Mouse (Mus musculus) stomach, embryonic 16.5 days (tissue): ENCODE data around the gene Htr2b. TPM values are rescaled to one million over a fixed set of nuclear protein-coding genes. Genes with fewer than 3 reads are reported as not detected.

ENCODE experiments used
- ATAC-seq: fragments of 200-750 bp; cut with Nextera tagmentation; 2 replicates; pipeline ENCODE4 v1.8.0; 2017; ENCODE audit warnings: moderate number of reproducible peaks, moderate TSS enrichment; ENCODE audit not compliant: insufficient read depth, low FRiP score
- H3K27ac ChIP-seq: fragments of 300-500 bp; sonication (generic); 2 replicates; pipeline ENCODE4 v1.5.1; 2014; ENCODE audit warnings: low read length
- H3K27me3 ChIP-seq: fragments of 300-500 bp; sonication (generic); 2 replicates; pipeline ENCODE4 v1.6.1; 2014; ENCODE audit warnings: low read length, control low read depth, mixed read lengths; ENCODE audit not compliant: control insufficient read depth, insufficient read depth
- H3K36me3 ChIP-seq: fragments of 300-500 bp; sonication (generic); 2 replicates; pipeline ENCODE4 v1.6.1; 2014; ENCODE audit warnings: low read length; ENCODE audit not compliant: control insufficient read depth, insufficient read depth
- H3K4me1 ChIP-seq: fragments of 300-500 bp; sonication (generic); 2 replicates; pipeline ENCODE4 v1.6.1; 2014; ENCODE audit warnings: low read length, control low read depth, mixed read lengths; ENCODE audit not compliant: control insufficient read depth, insufficient read depth
- H3K4me2 ChIP-seq: fragments of 300-500 bp; sonication (generic); 2 replicates; pipeline ENCODE4 v1.6.1; 2014; ENCODE audit warnings: low read depth, low read length, mixed read lengths
- H3K4me3 ChIP-seq: fragments of 300-500 bp; sonication (generic); replicated peaks from 2 replicates; pipeline ENCODE4 v1.5.1; 2014; ENCODE audit warnings: mild to moderate bottlenecking, low read length
- H3K9ac ChIP-seq: fragments of 300-500 bp; sonication (generic); 2 replicates; pipeline ENCODE4 v1.6.1; 2014; ENCODE audit warnings: low read length
- H3K9me3 ChIP-seq: fragments of 300-500 bp; sonication (generic); replicated peaks from 2 replicates; pipeline ENCODE4 v1.6.1; 2016; ENCODE audit warnings: low read length, control low read depth; ENCODE audit not compliant: control insufficient read depth
- WGBS: fragments of 180-500 bp; shearing (Covaris S2); extraction: QIAGEN DNeasy Blood & Tissue Kit; methylation state at CpG from one replicate; pipeline ENCODE4 v1.1.7; 2014; 5-methylcytosine and 5-hydroxymethylcytosine counted together
- polyA plus RNA-seq: library from polyadenylated mRNA; unstranded; fragments of >200 nt; fragmentation: Nextera tagmentation; extraction: Ambion mirVana; gene quantifications from 2 replicates; pipeline ENCODE4 v1.2.1, GENCODE M21; 2015

Gene Htr2b
- polyA plus RNA-seq, 1 experiment from 2014 or later, result 0.98 TPM

- Histone ChIP-seq H3K4me2 (peak overlapping the region; percentile 67), H3K27ac (no peak overlapping the region), H3K9ac (peak overlapping the region; percentile 71), H3K36me3 (no peaks in the 10 kb centered on the region), H3K4me3 (peak overlapping the region; percentile 43), H3K9me3 (no peaks in the 10 kb centered on the region), H3K27me3 (no peaks in the 10 kb centered on the region), H3K4me1 (peaks cover 3% of the 10 kb centered on the region; the same call in 1 of the 2 replicates)
- WGBS, result 12% methylated on average over 21 of the region's 21 CpGs
- peak; percentile 71 for ATAC-seq
Observed at GRCm38 (mm10) chr1:86058856-86059769, 52.7 kb downstream of the Htr2b start.

- 74% methylated on average over 4 of the region's 4 CpGs for WGBS
- H3K4me3 ChIP-seq, result no peak overlapping the region
- no peaks in the 10 kb centered on the region for H3K9me3 ChIP-seq
- H3K27ac ChIP-seq, result peak overlapping the region; percentile 3; the same call in 1 of the 2 replicates
- H3K27me3 ChIP-seq, result no peaks in the 10 kb centered on the region
- no peaks in the 10 kb centered on the region for H3K36me3 ChIP-seq
- H3K4me2 ChIP-seq, result no peak overlapping the region
- peak; percentile 67 for ATAC-seq
- H3K4me1 ChIP-seq, result peaks cover 3% of the 10 kb centered on the region; the same call in 1 of the 2 replicates
- H3K9ac ChIP-seq, result no peak overlapping the region
Observed at GRCm38 (mm10) chr1:86056284-86056683, 55.5 kb downstream of the Htr2b start.

- Histone ChIP-seq H3K27ac (no peak overlapping the region), H3K27me3 (no peaks in the 10 kb centered on the region), H3K36me3 (no peaks in the 10 kb centered on the region), H3K4me1 (peaks cover 3% of the 10 kb centered on the region; the same call in 1 of the 2 replicates), H3K9me3 (no peaks in the 10 kb centered on the region), H3K9ac (no peak overlapping the region), H3K4me3 (no peak overlapping the region), H3K4me2 (no peak overlapping the region)
- ATAC-seq, result no peak
- WGBS, result 49% methylated on average over 3 of the region's 3 CpGs
Observed at GRCm38 (mm10) chr1:86054943-86055342, 56.8 kb downstream of the Htr2b start.

GRCm38 (mm10) chr1:86053198-86053921 is 58.4 kb downstream of the Htr2b start:
- ATAC-seq, result peak; percentile 26; the same call in 1 of the 2 replicates
- Histone ChIP-seq H3K4me3 (no peak overlapping the region), H3K27ac (no peak overlapping the region), H3K36me3 (no peaks in the 10 kb centered on the region), H3K9me3 (no peaks in the 10 kb centered on the region), H3K4me1 (no peaks in the 10 kb centered on the region), H3K27me3 (no peaks in the 10 kb centered on the region; the same call in 1 of the 2 replicates), H3K9ac (no peak overlapping the region), H3K4me2 (no peak overlapping the region)
- WGBS, result 73% methylated on average over 12 of the region's 12 CpGs

Other genes with a start within 250 kb of the Htr2b start
- gene Itm2c, start 217.7 kb downstream of the Htr2b start, polyA plus RNA-seq, result 168 and 175 TPM in 2 replicates
- gene 4933407L21Rik, start 183.5 kb downstream of the Htr2b start, polyA plus RNA-seq, result 0.44 and 0.51 TPM in 2 replicates
- 0.04 and 0.10 TPM in 2 replicates for gene Gpr55, start 151.0 kb downstream of the Htr2b start, polyA plus RNA-seq
- gene Spata3, start 95.2 kb downstream of the Htr2b start, polyA plus RNA-seq, result not detected in 2 replicates
- 3.3 TPM in 2 replicates for gene 2810459M11Rik, start 66.1 kb downstream of the Htr2b start, polyA plus RNA-seq
- gene Psmd1, start 47.6 kb downstream of the Htr2b start, polyA plus RNA-seq, result 150 and 154 TPM in 2 replicates
- gene Gm21972, start 21.7 kb upstream of the Htr2b start, polyA plus RNA-seq, result not detected in 2 replicates
- 17.1 and 19.1 TPM in 2 replicates for gene Armc9, start 42.8 kb upstream of the Htr2b start, polyA plus RNA-seq
- 4.6 and 4.8 TPM in 2 replicates for gene B3gnt7, start 190.9 kb upstream of the Htr2b start, polyA plus RNA-seq
- gene Ncl, start 247.4 kb upstream of the Htr2b start, polyA plus RNA-seq, result 346 and 382 TPM in 2 replicates